Mouse (Mus musculus) thymus, adult 18-20 months (tissue): ENCODE results near the gene Ephb2.

ENCODE experiments used
- DNase-seq, 2 experiments: peaks; one replicate each; pipeline ENCODE4 v3.0.0; 2022; ENCODE audit warnings: mixed read lengths in 2 of 2

The Ephb2 gene

GRCm38 (mm10) chr4:136730501-136730900 is 105.3 kb downstream of the Ephb2 start:
- DNase-seq, result no peak

GRCm38 (mm10) chr4:136729574-136729973 is 106.2 kb downstream of the Ephb2 start:
- no peak for DNase-seq

- DNase-seq, result no peak
Measured at GRCm38 (mm10) chr4:136726941-136727340, 108.8 kb downstream of the Ephb2 start.

GRCm38 (mm10) chr4:136724731-136725130 is 111.1 kb downstream of the Ephb2 start:
- no peak for DNase-seq

DNA sequence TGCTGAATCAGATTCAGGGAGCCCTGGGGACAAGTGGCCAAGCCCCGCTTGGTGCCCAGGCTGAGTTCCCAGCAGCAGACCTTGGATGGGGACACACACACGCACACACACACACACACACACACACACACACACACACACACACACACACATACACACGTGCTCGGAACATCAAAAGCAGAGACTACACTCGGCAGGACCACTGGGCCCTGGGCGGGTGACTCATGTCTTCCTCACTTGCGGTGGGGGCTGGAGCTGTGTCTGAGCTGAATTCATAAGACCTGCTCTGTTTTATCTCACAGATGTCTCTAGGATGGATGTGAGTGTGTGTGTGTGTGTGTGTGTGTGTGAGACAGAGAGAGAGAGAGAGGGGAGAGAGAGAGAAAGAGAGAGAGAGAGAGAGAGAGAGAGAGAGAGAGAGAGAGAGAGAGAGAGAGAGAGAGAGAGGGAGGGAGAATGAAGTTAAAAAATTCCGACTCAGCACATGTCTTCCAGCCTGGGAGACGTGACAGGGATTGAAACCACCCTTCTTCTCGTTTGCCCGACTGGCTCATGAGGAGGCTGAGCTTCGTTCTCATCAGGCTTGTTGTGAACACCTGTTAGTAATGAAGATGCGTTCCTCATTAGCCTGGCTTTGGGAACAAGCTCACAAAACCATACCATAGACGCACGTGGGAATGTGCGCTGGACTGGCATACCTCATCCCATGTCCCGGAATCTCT is 113.3 kb downstream of the Ephb2 start:
- DNase-seq, result no peak

DNA sequence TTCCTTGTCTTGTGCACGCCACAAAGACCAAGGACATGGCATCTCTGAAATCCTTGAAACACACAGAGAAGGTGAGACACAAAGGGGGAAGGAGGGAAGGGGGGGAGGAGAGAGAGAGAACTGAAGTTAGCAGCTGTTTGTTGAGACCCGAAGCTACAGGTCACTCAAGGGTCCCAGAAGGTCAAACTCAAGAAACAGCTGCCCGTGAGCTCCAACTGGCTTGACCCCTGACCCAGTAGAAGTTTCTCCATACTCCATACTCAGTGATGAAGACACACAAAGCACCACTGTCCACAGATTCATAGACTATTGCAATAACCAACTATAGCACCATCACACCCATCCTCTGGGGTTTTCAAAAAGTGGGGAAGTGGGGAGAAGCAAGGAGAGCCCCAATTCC is 113.9 kb downstream of the Ephb2 start:
- no peak for DNase-seq

DNA sequence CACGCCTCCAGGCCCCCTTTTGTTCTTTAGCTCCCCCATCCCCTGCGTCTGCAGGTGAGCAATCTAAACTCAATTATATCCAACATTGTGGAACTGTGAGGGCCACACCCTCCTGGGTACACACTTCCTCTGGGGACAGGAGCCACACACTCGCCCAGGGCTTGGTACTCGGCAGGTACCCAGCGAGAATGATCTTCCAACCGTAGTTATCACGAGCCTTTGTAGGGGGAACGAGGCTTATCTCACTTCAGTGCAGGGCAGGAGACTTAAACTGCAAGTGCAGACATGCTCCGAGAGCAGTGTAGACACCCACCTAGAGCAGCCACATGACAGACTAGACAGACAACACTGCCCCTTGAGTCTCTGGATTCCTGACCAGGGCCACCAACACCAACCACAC is 115.8 kb downstream of the Ephb2 start:
- no peak for DNase-seq

DNA sequence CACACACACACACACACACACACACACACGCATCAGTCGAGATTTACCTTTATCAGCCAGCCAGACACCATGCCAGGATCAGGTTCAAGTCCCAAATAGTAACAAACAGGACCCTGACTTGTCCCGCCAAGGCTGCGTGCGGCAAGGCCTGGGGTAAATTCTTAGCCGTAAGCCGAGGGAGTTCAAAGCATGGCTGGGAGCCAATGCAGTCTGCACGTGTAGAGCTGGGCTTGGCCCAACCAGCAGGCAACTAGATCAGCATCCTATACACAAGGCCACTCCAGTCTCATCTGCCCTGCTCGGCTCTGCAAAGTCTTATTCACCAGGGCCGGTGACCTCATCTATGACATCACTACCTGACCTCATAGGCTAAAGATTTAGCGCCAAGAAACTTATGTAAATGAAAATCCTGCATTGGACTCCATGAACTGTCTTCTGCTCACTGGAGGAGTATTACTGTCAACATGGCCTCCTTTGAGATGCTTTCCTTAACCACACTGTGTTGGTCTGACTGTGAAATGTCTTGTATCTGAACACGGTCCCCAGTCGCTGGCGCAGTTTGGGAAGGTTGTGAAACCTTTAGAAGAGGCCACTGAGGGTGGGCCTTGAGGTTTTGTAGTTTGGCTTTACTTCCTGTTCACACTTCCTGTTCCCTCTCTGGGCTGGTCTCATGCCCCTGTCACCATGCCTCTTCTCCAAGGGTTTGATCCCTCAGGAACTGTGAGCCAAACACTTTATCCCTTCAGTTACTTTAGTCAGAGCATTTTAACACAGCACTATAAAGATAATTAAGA is 117.4 kb downstream of the Ephb2 start:
- no peak for DNase-seq

GRCm38 (mm10) chr4:136716561-136716972 is 119.2 kb downstream of the Ephb2 start:
- DNase-seq, result no peak

DNA sequence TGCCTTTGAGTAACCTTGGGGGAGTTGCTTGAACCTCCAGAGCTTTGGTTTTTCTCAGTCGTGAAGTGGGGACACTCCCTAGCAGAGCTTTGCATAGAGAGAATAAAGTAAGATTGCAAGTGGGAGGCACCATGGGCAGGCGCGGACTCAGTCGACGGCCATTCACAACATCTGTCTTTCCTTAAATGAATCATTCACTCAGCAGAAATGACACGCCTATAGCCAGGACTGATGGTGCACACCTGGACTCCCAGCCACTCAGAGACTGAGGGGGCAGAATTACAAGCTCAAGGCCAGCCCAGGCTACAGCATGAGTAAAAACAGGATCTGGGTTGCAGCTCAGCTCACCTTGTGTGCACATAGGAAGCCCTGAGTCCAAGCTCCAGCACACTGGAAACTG is 121.3 kb downstream of the Ephb2 start:
- DNase-seq, result no peak

DNA sequence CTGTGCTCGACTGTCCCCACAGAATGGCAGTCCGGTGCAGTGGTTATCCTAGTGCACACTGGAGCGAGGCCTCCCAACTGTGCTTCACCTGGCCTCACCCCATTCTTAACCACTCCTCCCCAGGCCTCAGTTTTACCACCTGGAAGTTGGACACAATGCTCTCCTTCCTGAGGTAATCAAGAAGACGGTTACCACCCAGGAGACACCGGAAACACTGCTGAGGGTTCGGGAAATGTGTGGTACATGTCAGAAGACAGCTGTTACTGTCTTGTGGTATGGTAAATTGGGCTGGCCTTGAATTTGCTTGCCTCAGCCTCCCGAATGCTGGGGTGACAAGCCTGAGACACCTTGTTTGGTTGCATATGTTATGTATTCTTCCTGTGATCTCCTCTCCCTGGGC is 121.9 kb downstream of the Ephb2 start:
- DNase-seq, result no peak

- peak in 1 of 2 experiments; percentile 15 for DNase-seq
Measured at GRCm38 (mm10) chr4:136713431-136713830, 122.4 kb downstream of the Ephb2 start.

DNA sequence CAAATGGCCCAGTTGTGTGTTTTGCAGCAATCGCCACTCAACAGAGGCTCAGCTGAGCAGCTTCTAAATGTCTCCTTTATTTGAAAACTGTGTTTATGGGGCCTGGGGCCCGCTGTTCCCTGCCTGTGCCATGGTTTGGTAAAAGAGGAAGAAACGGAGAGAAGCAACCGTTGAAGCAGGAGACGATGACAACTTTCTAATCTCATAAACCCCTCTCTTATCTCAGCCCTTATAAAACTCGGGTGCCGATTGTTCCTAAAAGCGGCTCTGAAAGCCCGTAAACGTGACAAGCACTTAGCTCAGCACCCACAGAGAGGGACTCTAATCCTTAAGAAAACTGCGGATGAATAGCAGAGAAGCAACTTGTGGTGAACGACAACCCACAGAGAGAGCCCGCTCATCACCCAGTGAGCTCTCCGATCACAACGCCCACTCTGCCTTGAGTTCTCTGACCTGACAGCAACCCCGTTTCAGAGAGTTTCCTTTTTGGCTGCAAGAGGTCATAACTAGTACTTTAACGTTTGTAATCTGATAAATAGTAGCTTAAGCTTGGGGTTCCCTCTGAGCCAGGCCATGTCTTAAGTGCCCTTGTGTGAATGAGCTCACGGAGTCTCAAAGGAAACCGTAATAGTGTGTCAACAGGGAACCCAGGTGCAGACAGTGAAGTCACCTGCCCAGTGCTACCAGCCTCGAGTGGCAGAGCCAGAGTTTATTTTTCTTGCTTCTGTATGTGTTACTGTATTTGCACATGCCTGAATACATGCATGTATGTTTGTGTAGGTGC is 123.6 kb downstream of the Ephb2 start:
- no peak for DNase-seq

DNA sequence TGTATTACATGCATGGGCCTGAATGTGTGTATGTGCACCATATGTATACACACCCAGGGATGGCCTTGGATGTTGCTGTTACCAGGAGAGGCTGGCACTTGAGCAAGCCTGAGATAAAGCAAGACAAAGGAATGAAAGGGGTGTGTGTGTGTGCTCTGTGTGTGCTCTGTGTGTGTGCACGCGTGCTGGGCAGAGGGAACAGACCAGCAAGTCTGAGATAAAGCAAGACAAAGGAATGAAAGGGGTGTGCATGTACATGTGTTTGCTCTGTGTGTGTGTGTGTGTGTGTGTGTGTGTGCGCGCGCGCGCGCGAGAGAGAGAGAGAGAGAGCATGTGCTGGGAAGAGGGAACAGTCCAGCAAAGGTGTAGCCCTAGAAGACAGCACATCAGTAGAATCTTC is 125.4 kb downstream of the Ephb2 start:
- DNase-seq, result no peak

DNA sequence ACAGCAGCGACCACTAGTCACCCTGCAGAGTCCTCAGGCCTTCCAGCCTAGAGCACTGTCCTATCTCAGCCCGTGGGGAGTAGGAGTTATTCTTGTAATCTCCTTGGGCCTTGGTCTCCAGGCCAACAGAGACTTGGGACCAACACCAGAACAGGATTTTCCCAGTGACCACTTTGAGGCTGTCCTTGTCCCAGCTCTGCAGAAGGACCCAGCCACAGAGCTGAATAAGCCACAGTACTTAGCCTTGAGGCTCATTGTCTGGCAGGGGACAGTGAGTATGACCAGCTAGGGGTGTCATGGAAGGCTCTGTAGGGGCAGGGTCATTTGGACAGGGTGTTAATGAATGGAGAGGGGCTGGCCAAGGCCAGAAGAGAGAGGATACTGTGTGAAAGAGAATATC is 126.8 kb downstream of the Ephb2 start:
- no peak for DNase-seq

DNA sequence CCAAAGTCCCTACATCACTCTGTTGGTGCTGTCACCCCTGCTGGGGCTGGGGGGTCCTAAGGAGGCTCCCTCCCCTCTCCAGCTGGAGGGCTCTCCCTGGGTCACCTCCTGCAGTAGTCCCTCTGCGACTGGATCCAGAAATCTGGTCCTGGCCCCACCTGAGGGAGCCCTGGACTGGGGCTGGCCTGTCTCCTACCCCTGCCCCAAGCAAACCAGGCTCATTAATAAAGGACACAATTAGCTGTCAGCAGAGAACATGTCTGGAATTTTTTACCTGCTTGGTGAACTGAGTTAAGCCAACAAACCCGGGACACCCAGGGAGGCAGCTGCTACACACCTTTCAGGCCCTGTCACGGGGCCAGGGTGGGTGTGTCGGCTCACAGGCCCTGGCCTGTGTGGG is 129.1 kb downstream of the Ephb2 start:
- no peak for DNase-seq

DNA sequence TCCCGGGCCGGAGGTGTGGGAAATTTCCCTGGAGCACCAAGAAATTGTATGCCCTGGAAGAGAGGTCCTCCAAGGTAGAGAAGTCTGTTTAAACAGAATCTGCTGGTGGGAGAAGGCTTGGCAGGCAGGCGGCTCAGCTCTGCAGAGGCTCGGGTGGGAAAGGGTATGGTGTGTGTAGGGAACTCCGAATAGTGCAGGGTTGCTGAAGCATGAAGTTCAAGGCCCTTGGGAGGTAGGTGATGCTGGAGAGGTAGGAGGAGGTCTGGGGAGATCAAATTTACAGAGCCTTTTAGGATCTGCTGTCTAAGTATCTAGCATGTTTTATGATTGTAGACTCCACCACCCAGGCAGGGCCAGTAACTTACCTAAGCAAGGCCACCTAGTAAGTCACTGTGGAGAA is 130.7 kb downstream of the Ephb2 start:
- DNase-seq, result no peak

GRCm38 (mm10) chr4:136704551-136704950 is 131.2 kb downstream of the Ephb2 start:
- no peak for DNase-seq

DNA sequence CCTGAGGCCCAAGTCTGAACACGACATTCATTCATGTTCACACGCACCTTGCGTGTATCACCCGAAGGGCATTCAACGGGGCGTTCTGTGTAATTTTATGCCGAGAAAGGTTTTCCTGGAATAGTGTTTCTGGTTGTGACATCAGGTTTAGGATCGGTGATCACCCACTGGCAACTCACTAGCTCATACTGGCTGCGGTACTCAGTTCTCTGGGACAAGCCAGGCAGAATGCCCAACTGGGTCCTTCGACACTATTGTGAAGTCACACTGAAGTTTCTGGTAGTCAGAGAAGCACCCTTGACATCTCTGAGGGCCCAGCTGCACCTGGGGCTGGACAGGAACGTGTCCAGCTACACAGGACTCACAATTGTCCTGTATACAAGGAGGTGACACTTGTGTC is 132.4 kb downstream of the Ephb2 start:
- DNase-seq, result no peak

DNA sequence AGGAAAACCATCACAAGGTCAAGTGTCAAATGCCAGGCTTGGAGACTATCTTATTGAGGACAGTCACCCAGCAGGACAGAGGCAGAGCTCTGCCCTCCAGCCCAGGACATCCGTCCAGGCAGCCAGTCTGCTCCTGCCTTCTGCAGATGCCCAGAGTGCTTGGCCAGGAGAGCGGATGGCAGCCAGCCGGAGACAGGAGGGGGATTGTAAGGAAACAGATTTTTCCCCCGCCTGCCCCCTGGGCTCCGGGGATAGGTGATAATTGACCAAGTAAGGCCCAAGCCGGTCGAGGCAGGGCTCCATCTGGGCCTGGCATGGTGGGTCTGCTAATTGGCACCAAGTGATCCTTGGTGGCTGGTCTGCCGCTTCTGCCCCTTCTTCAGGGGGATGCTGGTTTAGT is 133.3 kb downstream of the Ephb2 start:
- DNase-seq, result no peak

- no peak for DNase-seq
Measured at GRCm38 (mm10) chr4:136701236-136701635, 134.6 kb downstream of the Ephb2 start.

DNA sequence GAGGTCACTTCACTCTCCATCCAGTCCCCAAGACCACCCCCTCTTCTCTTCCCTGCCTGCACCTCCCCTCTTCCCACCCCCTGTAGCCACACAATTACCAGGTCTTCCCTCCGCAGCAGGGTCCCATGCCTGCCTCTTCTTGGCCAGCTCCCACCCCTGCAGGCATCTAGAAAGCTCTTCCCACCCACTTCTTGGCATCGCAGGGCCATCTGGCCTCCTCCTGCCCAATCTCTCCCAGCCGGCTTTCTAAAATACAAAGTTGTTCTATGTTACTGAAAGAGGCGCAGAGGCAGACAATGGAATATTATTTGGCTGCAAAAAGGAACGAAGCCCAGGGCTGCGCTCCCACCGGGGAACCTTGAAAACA is 136.7 kb downstream of the Ephb2 start:
- DNase-seq, result no peak

- no peak for DNase-seq
Measured at GRCm38 (mm10) chr4:136698404-136699083, 137.2 kb downstream of the Ephb2 start.
